Mouse (Mus musculus) megakaryocyte, embryonic 14.5 days (primary cell): ENCODE measurements around the gene Rab30. TPM values are rescaled to one million over a fixed set of nuclear protein-coding genes. Genes with fewer than 3 reads are reported as not detected.

Source experiments
- H3K27me3 ChIP-seq: replicated peaks from 2 replicates; pipeline ENCODE3; 2012; ENCODE audit warnings: inconsistent platforms
- H3K36me3 ChIP-seq: replicated peaks from 2 replicates; pipeline ENCODE3; 2012; ENCODE audit warnings: low read length, inconsistent platforms, mixed read lengths
- H3K4me1 ChIP-seq: 2 replicates; pipeline ENCODE4 v1.6.1; 2012; ENCODE audit warnings: inconsistent platforms
- H3K4me3 ChIP-seq: replicated peaks from 2 replicates; pipeline ENCODE3; 2012; ENCODE audit warnings: moderate library complexity, mild to moderate bottlenecking, inconsistent platforms
- H3K9me3 ChIP-seq: 2 replicates; pipeline ENCODE4 v1.6.1; 2012; ENCODE audit warnings: inconsistent platforms
- FLI1 ChIP-seq: IDR thresholded peaks from 2 replicates; pipeline ENCODE4 v1.6.1; 2012; ENCODE audit warnings: low read length, inconsistent platforms, mixed read lengths
- GATA1 ChIP-seq: IDR thresholded peaks from 3 replicates; pipeline ENCODE4 v1.6.1; 2012; ENCODE audit warnings: mixed read lengths, low read length, inconsistent platforms, borderline replicate concordance
- polyA plus RNA-seq: library from polyadenylated mRNA; stranded (reverse); fragments of >175 nt; gene quantifications from 2 replicates; pipeline ENCODE4 v1.2.3, GENCODE M21; 2012; ENCODE audit warnings: low replicate concordance; ENCODE audit not compliant: insufficient read depth

The Rab30 gene
- polyA plus RNA-seq, 1 experiment = not detected

DNA sequence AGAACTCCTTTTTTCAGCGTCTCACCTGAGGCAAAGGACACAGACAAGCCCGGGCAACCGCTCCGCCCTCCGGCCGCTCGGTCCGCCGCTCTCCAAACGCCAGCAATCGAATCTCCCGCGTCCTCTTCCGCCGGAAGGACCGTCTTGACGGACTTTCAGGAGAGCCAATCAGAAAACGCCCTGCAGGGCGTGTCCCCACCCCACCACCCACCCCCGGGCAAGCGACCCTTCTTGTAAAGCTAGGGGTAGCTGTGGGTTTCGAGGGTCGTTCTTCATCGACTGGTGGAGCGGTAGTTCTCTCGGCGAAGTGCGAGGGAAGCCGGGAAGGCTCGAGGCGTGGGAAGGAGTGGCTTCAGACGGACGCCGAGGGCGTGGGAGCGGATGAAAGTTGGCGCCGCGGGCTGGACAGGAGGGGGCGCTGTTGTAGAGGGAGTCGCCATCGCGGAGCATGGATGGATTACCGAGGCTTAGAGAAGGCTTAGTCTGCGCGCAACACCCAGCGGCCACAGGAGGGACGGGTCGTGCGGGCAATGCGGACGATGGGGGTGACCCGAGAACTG lies 132.8 kb downstream of the Rab30 start, which contains the start of the genes Ddias and Prcp:
TSS of gene Ddias (minus strand) at position 132 of the 560 bp plus-strand sequence.
TSS of gene Prcp (plus strand) at position 355 of the 560 bp plus-strand sequence.
- TF ChIP-seq GATA1 = no peak
- TF ChIP-seq FLI1 = 0 out of 2 replicates have a peak, but pooled peaks have one; percentile 47
- Histone ChIP-seq H3K27me3 (no peaks in the 10 kb centered on the region), H3K4me3 (peak within 1 kb of the TSS; percentile 98), H3K36me3 (peaks cover 15% of the 10 kb centered on the region), H3K4me1 (peaks cover 63% of the 10 kb centered on the region), H3K9me3 (no peaks in the 10 kb centered on the region)

DNA sequence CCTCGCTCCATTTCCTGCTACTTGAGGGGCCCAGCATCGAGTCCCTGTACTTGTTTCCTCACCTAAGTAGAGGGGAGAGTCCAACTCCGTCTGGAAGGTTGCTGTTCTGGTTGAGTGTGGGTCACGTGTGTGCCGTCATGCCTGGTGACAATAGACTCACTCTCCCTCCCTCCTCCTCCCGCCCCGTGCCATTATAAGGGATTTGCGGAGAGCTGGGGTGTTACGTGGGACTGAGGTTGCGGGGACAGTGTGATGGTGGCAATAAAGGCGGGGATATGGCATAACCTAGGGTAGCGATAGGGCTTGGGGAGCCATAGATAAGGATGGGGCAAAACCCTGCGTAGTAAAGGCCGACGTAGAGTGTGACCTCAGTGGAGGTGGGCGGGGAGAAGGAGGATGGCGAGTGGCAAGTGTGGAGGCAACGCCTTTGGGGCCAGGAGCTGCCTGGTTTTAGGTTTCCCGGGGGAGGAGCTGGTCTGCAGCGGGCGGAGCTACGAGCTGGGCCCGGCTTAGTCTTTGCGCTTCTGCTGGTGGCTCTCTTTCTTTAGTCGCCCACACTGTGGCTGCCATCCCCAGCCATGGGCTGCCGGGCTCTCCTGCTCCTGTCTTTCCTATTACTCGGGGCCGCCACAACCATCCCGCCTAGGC lies 133.5 kb downstream of the Rab30 start:
- peaks cover 17% of the 10 kb centered on the region for H3K36me3 ChIP-seq
- no peaks in the 10 kb centered on the region for H3K9me3 ChIP-seq
- peak overlapping the region; percentile 98 for H3K4me3 ChIP-seq
- peaks cover 69% of the 10 kb centered on the region for H3K4me1 ChIP-seq
- TF ChIP-seq FLI1 (no peak), GATA1 (peak; percentile 79; the same call in 2 of the 3 replicates)
- H3K27me3 ChIP-seq = no peaks in the 10 kb centered on the region

DNA sequence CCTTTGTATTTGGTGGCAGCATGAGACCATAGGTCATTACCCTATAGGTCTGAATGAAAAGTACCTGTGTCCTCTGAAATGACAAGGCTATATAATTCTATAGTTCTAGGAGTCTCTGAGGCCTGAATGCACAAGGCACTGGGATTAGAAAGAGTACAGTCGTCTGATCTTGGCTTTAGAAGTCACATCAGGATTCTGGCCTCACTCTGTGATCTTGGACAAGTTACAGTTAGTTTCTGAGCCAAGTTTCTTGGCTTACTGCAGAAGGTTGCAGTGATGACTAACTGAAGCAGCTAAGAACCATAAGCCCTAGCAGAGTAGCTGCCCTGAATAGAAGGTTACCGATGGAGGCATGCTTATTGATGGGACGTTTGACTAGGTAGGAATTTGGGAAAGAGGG lies 134.7 kb downstream of the Rab30 start:
- TF ChIP-seq FLI1 (no peak), GATA1 (no peak)
- Histone ChIP-seq H3K9me3 (no peaks in the 10 kb centered on the region), H3K36me3 (peaks cover 22% of the 10 kb centered on the region)

DNA sequence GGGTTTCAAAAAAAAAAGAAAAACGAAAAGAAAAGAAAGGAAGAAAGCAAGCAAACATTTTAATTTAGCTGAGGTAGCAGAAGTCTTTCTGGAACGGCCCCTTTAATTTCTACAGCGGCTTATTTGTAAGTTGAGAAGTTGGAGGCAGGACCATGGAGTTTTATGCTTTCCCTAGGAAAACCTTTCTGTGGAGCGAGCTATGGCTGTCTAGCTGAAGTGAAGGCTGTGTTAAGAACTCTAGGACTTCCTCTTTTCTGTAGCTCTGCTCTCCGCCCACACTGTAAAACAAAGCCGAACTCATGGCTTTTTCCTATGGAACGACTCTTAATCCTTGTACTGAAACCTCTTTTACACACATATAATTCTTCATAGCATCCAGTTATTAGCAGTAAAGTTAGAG lies 135.1 kb downstream of the Rab30 start:
- no peak for TF ChIP-seq GATA1
- no peak for TF ChIP-seq FLI1
- Histone ChIP-seq H3K4me1 (peaks cover 71% of the 10 kb centered on the region), H3K27me3 (no peaks in the 10 kb centered on the region)

More for the DNA sequence above, 134.7 kb downstream of the Rab30 start:
- H3K4me1 ChIP-seq = peaks cover 71% of the 10 kb centered on the region
- H3K27me3 ChIP-seq = no peaks in the 10 kb centered on the region
- H3K4me3 ChIP-seq = peak overlapping the region; percentile 98

DNA sequence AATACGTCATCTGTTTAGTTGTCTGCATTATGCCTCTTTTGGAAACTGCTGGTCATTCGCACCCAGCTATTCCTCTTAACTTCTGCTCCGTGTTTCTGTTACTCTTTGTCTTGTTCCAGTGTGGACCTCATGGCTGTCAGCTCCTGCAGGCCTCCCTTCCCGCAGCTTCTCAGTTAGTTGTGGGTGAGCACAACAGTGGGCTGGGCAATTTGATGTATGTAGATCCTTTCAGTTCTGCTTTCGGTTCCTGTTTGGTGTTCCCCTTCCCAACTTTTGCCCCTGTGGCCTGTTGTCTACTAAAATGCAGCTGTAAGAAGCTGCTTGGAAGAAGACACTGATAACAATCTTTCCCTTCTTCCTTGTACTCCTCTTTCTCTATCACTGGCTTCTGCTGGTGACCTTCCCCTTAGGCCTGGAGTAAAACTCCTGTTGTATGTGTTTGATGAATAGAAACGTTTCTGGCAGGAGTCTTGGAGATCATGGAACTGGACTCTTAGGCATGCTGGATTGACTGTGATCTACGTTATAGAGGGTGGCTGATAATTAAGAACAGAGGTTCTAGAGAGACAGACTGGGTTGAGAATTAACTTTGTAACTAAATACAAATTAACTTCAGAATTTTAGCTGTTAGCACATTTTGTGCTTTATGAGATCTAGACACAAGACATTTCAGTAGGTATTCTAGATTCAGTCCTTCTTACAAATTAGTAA lies 137.3 kb downstream of the Rab30 start:
- TF ChIP-seq FLI1 (no peak), GATA1 (no peak)
- H3K36me3 ChIP-seq = peaks cover 24% of the 10 kb centered on the region
- peak overlapping the region; percentile 31 for H3K4me3 ChIP-seq
- H3K9me3 ChIP-seq = no peaks in the 10 kb centered on the region
- H3K4me1 ChIP-seq = peaks cover 73% of the 10 kb centered on the region
- H3K27me3 ChIP-seq = no peaks in the 10 kb centered on the region

More for the DNA sequence above, 135.1 kb downstream of the Rab30 start:
- H3K36me3 ChIP-seq = peaks cover 18% of the 10 kb centered on the region
- H3K9me3 ChIP-seq = no peaks in the 10 kb centered on the region
- H3K4me3 ChIP-seq = peak overlapping the region; percentile 98

DNA sequence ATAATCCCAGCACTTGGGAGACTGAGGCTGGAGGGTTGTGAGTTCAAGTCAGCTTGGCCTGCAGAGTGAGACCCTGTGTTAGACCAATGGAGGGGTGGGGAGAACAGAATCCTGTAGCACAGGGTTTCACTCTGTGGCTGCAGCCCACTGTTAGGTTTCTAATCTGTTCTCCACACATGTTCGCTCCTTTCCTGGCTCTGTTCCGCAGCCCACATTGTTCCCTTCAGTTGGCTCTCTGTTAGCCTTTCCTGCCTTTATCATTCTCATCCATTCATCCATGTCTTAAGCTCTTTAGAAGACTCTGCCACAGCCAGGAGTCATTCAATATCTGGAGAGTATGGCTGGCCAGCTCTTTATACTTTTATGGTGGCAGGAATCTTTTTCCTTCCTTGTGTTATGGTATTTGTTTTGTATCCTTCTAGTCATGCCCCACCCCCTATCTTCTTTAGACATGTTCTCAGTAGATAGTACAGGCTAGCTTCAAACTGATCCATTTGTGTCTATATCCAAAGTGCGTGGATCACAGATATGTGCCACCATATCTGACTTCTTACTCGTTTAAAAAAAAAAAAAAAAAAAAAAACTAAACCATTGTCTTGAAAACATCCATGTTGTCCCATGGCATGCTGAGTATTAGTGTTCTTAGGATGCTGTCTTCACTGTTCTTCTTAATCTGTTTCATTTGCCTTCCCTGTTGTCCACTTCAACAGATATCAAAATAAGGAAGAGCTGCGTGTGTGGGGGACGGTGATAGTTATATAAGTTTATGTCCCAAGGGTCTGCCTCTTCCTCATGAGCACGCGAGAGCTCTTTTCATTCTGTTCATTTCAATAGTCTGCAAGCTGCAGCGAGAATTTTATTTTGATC lies 142.7 kb downstream of the Rab30 start:
- TF ChIP-seq FLI1 = no peak
- TF ChIP-seq GATA1 = no peak
- Histone ChIP-seq H3K27me3 (no peaks in the 10 kb centered on the region), H3K4me1 (peaks cover 86% of the 10 kb centered on the region), H3K4me3 (no peak overlapping the region), H3K9me3 (no peaks in the 10 kb centered on the region), H3K36me3 (peaks cover 53% of the 10 kb centered on the region)

DNA sequence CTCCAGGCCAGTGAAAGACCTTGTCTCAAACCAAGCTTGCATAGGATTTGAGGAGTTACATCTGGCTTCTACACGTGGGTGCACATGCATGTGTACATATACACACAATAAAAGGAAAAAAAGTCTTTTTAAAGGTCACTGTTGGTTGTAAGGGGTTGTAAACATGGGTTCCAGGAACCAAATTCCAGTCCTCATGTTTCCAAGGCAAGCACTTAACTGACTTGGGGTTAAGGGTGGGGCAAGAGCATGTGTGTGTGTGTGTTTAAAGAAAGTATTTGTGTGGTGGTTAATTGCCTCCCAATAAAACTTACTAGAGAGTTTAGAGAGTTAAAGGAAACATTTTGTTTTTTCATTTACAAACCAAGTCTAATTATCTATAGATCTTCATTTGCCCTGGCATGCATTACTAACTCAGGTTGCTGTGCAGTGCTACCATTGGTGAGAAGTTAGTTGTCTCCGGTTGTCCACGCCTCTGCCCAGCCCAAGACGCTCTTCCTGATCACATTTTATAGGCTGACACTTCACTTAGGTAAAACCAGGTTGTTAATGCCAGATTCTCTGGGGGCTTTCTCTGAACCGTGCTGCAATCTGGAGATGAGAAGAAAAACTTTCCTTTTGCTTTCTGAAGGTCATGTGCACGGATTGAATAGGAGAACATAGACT lies 143.7 kb downstream of the Rab30 start:
- Histone ChIP-seq H3K9me3 (no peaks in the 10 kb centered on the region), H3K36me3 (peaks cover 57% of the 10 kb centered on the region), H3K4me3 (peak overlapping the region; percentile 29), H3K27me3 (no peaks in the 10 kb centered on the region), H3K4me1 (peaks cover 86% of the 10 kb centered on the region)
- TF ChIP-seq GATA1 (no peak), FLI1 (no peak)

DNA sequence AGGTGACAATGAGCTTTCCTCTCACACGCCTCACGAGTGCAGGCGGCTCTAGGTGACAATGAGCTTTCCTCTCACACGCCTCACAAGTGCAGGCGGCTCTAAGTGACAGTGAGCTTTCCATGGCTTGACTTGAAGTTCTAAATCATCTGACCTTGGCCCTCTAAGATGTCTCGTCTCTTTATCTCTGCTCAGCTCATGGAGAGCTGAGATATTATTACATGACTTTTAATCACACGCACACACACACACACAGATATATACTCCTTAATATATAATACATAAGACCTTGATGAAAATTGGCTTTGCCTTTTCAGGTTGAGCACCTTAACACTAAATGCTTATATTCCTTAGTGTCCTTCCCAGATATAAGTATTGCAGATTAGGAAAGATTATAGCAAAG lies 145.4 kb downstream of the Rab30 start:
- peaks cover 57% of the 10 kb centered on the region for H3K36me3 ChIP-seq
- H3K4me1 ChIP-seq = peaks cover 79% of the 10 kb centered on the region
- H3K4me3 ChIP-seq = no peak overlapping the region
- H3K27me3 ChIP-seq = no peaks in the 10 kb centered on the region
- H3K9me3 ChIP-seq = no peaks in the 10 kb centered on the region
- TF ChIP-seq GATA1 (no peak), FLI1 (no peak)

DNA sequence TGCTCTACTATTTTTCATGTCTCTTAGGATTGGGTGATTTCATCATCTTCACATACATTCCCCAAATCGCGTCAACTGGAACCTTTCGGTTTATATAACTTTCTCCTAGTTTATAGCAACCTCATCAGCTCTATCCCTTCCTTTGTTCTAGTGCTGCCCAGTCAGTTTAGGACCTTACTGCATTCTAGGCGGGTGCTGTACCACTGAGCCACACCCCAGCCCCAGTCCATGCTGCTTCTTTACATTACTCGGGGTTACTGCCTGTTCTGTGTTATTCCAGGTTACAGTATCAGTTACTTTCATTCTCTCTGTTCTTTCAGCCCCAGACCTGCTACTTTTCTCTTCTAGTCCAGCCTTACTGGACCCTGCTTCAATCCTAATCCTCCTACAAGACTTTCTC lies 145.8 kb downstream of the Rab30 start:
- Histone ChIP-seq H3K4me1 (peaks cover 75% of the 10 kb centered on the region), H3K27me3 (no peaks in the 10 kb centered on the region), H3K36me3 (peaks cover 58% of the 10 kb centered on the region), H3K9me3 (peaks cover 2% of the 10 kb centered on the region; the same call in 1 of the 2 replicates), H3K4me3 (no peak overlapping the region)
- TF ChIP-seq FLI1 = no peak
- TF ChIP-seq GATA1 = no peak
